Mouse (Mus musculus) layer of hippocampus, postnatal 10 days (tissue): ENCODE data around the gene Fto. TPM values are rescaled to one million over a fixed set of nuclear protein-coding genes. Genes with fewer than 3 reads are reported as not detected.

Experiments used
- DNase-seq, 2 experiments: peaks; one replicate each; pipeline ENCODE4 v3.0.0; 2021; ENCODE audit warnings: low spot score in 2 of 2
- total RNA-seq, 2 experiments: library from RNA; stranded (reverse); gene quantifications; 2 replicates each; pipeline ENCODE4 v1.2.3; 2021

The Fto gene
- total RNA-seq, 2 experiments from 2014 or later = 116 to 120 TPM

GRCm38 (mm10) chr8:91445516-91445915, 132.2 kb downstream of the Fto start:
- DNase-seq = no peak

- no peak for DNase-seq
Observed at GRCm38 (mm10) chr8:91446008-91446407, 132.7 kb downstream of the Fto start.

DNA sequence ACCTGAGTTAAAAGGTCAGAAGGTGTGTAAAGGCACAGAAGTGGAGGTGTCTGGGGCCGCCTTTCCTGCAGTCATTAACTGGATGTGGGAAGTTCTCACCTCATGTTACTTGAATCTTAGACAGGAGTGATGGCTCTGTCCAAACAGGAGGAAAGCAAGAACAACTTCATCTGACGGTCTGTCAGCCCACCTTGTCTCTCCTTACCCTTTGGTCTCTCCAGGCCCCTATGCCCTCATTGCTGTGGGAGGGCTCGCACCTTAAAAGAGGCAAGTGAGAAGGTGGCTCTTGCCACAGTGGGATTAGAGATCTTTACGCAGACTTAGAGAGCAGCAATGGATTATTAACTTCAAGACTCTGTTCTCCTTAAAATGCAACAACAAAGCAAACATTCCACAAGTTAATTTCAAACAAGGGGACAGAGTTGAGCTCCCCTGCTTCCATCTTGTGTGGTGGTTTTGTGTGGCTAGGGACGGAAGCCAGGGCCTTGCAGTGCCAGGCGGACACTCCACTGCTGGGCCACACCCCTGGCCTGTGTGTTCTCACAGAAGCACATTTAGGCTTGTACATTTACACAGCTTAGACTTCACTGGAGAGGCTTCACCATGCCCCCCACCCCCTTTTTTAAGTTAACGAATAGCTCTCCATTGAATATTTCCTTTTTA, 135.5 kb downstream of the Fto start:
- no peak for DNase-seq

DNA sequence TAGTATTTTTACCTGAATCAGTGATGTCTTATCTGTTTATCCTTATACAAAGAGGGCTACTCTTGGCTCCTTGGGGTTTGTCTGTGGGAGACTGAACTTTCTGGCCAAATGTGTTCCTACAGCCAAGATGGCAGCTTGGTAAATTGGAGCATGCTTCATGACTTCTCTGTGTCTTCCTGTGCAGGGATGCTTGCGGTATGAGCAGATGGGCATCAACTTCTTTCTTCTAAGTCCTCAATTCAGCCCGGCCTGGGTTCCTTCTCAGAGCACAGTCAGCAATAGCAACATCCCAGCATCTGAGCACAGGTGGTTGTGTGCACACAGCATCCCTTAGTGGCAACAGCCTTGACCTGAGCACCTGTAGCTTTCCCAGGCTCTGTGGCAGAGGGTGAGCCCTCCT, 141.6 kb downstream of the Fto start:
- DNase-seq = no peak

DNA sequence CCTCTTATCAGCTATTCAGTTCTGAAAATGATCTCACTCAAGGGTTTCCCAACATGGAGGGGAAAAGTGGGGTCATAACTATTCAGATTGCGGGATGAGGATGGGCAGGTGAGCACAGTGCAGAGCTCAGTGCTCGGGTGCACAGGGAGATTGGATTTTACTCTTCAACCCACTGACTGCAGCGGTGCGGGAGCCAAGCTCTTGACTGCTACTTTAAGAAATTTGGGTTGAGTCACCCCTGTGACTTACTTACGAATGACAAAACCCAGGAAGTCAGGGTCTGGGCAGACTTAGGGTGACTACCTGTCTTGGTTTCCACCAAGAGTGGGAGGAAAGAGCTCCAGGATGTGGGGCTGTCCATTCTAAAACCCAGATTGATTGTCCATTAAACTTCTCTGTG, 142.3 kb downstream of the Fto start:
- DNase-seq = no peak

GRCm38 (mm10) chr8:91458016-91458415, 144.7 kb downstream of the Fto start:
- DNase-seq = no peak

- DNase-seq = no peak
Observed at GRCm38 (mm10) chr8:91460965-91461364, 147.6 kb downstream of the Fto start.

DNA sequence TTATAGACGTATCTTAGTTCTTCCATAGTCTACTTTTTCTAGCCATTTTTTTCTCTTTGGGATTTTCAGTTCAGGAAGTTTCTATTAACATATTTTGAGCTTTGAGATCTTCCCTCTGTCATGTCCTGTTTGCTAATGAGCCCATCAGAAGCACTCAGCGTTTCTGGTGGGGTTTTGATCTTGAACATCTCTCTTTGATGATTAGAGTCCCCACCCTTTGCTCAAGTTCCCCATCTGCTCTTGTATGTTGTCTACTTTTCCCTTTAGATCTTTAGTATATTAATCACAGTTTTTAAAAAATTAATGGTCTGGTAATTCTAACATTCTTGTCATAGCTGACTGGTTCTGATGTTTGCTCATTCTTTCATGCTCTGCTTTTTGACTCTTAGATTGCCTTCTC, 150.4 kb downstream of the Fto start:
- no peak for DNase-seq

- no peak for DNase-seq
Observed at GRCm38 (mm10) chr8:91467463-91467862, 154.1 kb downstream of the Fto start.

DNA sequence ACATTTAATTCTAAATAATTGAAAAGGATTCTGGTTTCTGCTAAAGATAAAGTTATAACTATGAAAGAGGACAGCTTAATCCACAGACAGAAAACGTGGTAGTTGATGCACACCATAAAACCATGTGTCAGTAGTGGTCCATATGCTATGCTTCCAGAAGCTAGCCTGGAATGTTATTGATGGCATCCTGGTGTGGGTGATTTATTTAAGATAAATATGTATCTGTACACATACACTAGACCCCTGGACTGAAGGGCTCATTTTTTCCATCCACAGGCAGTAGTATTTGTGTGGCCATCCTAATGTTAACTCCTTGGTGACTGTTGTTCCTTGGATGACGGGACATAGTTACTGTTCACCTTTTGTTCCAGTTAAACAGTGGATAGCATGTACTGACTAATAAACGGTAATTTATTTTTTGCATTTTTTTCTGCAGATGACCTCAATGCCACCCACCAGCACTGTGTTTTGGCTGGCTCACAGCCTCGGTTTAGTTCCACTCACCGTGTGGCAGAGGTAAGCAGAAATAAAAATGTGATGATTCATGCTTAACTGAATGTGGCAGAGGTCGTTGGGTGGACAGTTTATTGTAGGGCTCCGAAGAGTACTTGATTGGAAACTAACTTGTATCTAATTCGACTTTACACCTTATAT, 154.7 kb downstream of the Fto start:
- DNase-seq = no peak

- DNase-seq = no peak
Observed at GRCm38 (mm10) chr8:91469441-91469840, 156.1 kb downstream of the Fto start.

- DNase-seq = no peak
Observed at GRCm38 (mm10) chr8:91474731-91475279, 161.5 kb downstream of the Fto start.

- DNase-seq = no peak
Observed at GRCm38 (mm10) chr8:91476988-91477387, 163.7 kb downstream of the Fto start.

- no peak for DNase-seq
Observed at GRCm38 (mm10) chr8:91477471-91477870, 164.1 kb downstream of the Fto start.

DNA sequence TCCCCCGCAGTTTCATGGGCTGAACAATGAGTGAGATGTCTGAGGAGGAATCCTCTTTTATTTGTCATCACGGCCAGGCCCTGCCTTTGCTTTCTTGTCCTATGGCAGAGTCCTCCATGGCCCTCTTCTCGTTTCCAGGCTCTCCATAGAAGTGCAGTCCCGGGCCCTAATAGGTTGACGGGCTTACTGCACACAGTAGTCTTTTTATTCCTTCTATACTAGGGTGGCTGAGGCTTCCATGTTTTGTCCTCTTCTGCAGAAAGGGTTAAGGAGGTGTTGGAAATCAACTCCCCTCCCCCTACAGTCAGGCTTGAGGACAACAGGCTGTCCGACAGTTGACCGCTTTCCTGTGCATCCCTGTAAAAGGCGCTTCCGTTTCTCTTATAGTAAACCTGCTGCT, 169.2 kb downstream of the Fto start:
- no peak for DNase-seq

GRCm38 (mm10) chr8:91486394-91486793, 173.1 kb downstream of the Fto start:
- no peak for DNase-seq

DNA sequence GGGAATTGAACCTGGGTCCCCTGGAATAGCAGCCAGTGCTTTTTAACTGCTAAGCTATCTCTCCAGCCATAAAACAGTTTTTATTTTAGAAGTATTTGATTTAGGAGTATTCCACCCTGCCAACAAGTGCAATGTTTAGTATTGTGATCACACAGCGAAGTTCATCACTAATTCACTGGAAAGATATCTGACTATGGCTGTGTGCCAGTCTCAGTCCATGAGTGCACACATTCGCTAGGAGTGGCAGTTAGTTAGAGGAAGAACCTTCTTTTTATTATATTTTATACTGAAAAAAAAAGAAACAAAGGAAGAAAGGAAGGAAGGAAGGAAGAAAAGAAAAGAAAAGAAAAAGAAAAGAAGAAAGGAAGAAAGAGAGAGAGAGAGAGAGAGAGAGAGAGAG, 174.1 kb downstream of the Fto start:
- DNase-seq = no peak

GRCm38 (mm10) chr8:91488086-91488783, 174.9 kb downstream of the Fto start:
- DNase-seq = peak; percentile 68 to 79

DNA sequence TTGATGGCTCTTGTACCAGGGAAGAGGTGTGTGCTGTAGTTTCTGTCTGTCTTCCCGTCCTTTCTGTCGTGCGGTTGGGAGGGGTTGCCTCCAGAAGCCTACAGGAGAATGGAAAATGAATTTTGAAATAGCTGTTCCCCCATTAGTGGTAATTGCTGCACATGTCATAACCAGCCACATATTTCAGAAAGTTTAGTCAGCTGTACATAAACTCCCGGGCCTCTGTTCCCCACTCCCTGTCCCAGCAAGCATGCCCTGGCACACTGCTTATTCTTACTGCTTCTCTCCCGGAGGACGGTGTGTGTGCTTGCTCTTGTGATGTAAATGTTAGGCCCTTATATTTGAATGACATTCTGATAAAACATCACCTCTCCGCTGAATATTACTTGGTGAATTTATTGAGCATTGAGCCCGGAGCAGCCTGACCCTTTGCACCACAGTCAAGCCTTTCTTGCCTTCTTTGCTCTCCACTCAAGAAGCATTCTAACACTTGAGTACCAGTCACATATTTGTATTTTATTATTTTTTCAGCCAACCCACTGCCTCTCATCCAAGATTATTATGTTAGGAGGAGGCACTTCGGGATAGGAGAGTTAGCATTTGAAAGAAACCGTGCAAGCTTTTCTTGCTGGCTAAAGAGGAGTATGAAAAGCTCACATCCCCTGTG, 175.6 kb downstream of the Fto start:
- DNase-seq = no peak

GRCm38 (mm10) chr8:91490065-91490464, 176.7 kb downstream of the Fto start:
- no peak for DNase-seq

GRCm38 (mm10) chr8:91493373-91493772, 180.0 kb downstream of the Fto start:
- no peak for DNase-seq
